Mouse (Mus musculus): Measurements from ENCODE around the gene Fgf22. TPM values are rescaled to one million over a fixed set of nuclear protein-coding genes. Genes with fewer than 3 reads are reported as not detected.

Gene Fgf22
- total and polyA plus RNA-seq, 2 experiments from 2014 or later: 1.3 to 5.1 TPM

GRCm38 (mm10) chr10:79728323-79729249 is 26.3 kb upstream of the Fgf22 start:
- no peaks in the 10 kb centered on the region for H3K4me1 ChIP-seq (ENCODE audit: insufficient read depth, low read length)
- ATAC-seq: no peak
- no peak overlapping the region for H3K4me2 ChIP-seq (ENCODE audit: low read depth, low read length)
- DNase-seq (ENCODE audit: low spot score): no peak
- H3K9me3 ChIP-seq (ENCODE audit: low read length): no peaks in the 10 kb centered on the region
- H3K36me3 ChIP-seq (ENCODE audit: insufficient read depth, low read length): peaks cover 22% of the 10 kb centered on the region
- no peak overlapping the region for H3K4me3 ChIP-seq (ENCODE audit: low read length)
- no peak overlapping the region for H3K27ac ChIP-seq
- H3K9ac ChIP-seq (replicated peaks; ENCODE audit: low read length): no peak overlapping the region
- WGBS: 56% methylated on average over 28 of the region's 28 CpGs
- TF ChIP-seq CTCF (IDR thresholded peaks at IDR 0.05; ENCODE audit: low read depth): no peak
- no peaks in the 10 kb centered on the region for H3K27me3 ChIP-seq (ENCODE audit: insufficient read depth, low read length)

DNA sequence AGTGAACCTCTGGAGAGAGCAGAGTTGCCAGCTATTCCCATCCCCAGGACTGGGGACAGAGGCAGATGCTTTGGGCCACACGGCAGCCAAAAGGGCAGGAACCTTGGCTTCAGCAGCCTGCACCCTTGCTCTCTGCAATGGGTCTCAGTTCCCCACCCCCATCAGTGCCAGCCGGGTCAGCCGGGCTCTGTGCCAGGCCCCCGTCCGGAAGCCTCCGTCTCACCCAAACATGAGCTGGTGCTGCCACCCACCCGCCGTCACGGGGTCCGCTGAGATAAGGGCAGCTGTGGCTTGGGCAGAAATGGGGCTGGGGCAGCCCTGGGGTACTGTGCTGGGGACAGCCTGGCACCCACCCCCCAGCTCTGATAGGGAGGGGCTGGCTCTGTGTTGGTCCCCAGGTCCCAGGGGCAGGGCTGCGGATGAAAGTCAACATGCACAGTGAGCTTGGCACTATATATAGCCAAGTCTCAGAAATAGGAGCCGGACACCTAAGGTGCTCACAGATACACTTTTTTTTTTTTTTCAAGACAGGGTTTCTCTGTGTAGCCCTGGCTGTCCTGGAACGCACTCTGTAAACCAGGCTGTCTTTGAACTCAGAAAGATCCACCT is 25.4 kb upstream of the Fgf22 start:
- H3K27ac ChIP-seq: no peak overlapping the region
- H3K4me3 ChIP-seq (ENCODE audit: low read length): no peak overlapping the region
- ATAC-seq (no peak; the same call in 1 of the 2 replicates), DNase-seq (ENCODE audit: low spot score) (no peak)
- H3K27me3 ChIP-seq (ENCODE audit: insufficient read depth, low read length): no peaks in the 10 kb centered on the region
- no peak overlapping the region for H3K9ac ChIP-seq (replicated peaks; ENCODE audit: low read length)
- 57% methylated on average over 13 of the region's 13 CpGs for WGBS
- peaks cover 30% of the 10 kb centered on the region for H3K36me3 ChIP-seq (ENCODE audit: insufficient read depth, low read length)
- no peak for TF ChIP-seq CTCF (IDR thresholded peaks at IDR 0.05; ENCODE audit: low read depth)
- no peaks in the 10 kb centered on the region for H3K9me3 ChIP-seq (ENCODE audit: low read length)
- H3K4me1 ChIP-seq (ENCODE audit: insufficient read depth, low read length): no peaks in the 10 kb centered on the region
- no peak overlapping the region for H3K4me2 ChIP-seq (ENCODE audit: low read depth, low read length)

DNA sequence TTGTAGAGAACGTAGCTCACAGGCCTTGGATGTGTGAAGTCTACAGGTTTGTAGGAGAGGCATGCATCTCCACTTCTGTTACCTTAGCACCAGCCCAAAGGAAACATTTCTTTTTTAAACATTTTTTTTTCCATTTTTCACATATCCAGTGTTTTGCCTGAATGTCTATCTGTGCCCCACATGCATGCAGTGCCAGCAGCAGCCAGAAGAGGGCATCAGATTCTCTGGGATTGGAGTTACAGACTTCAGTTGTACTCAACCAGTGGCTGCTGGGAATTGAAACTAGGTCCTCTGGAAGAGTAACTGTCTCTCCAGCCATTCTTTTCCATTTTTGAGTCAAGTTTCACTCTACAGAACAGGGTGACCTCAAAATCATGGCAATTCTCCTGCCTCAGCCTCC is 22.4 kb upstream of the Fgf22 start:
- Histone ChIP-seq H3K4me3 (ENCODE audit: low read length) (no peak overlapping the region), H3K9me3 (ENCODE audit: low read length) (no peaks in the 10 kb centered on the region), H3K27me3 (ENCODE audit: insufficient read depth, low read length) (no peaks in the 10 kb centered on the region), H3K4me2 (ENCODE audit: low read depth, low read length) (no peak overlapping the region), H3K9ac (replicated peaks; ENCODE audit: low read length) (no peak overlapping the region), H3K4me1 (ENCODE audit: insufficient read depth, low read length) (no peaks in the 10 kb centered on the region), H3K36me3 (ENCODE audit: insufficient read depth, low read length) (peaks cover 52% of the 10 kb centered on the region), H3K27ac (no peak overlapping the region)
- peak; percentile 62 for TF ChIP-seq CTCF (IDR thresholded peaks at IDR 0.05; ENCODE audit: low read depth)
- 96% methylated on average over 1 of the region's 1 CpGs for WGBS
- no peak for DNase-seq (ENCODE audit: low spot score)
- no peak for ATAC-seq

DNA sequence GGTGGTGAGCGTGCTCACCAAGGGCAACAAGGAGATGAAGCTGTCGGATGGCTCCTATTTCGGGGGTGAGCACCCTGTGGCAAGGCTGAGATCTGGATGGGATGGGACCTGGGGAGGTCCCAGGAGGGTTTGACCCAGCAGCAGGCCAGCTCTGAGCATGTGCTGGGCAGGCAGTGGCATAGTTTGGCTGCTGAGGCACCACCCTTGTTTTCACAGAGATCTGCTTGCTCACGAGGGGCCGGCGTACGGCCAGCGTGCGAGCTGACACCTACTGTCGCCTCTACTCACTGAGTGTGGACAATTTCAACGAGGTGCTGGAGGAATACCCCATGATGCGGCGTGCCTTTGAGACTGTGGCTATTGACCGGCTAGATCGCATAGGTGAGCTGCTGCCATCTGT is 21.0 kb upstream of the Fgf22 start:
- peaks cover 64% of the 10 kb centered on the region for H3K36me3 ChIP-seq (ENCODE audit: insufficient read depth, low read length)
- ATAC-seq: no peak

DNA sequence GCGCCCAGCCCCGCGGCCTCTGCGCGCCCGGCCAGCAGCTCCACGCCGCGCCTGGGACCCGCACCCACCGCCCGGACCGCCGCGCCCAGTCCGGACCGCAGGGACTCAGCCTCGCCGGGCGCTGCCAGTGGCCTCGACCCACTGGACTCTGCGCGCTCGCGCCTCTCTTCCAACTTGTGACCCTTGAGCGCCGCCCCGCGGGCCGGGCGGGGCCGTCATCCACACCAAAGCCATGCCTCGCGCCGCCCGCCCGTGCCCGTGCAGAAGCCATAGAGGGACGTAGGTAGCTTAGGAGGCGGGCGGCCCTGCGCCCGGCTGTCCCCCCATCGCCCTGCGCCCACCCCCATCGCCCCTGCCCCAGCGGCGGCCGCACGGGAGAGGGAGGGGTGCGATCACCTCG is 19.5 kb upstream of the Fgf22 start:
- ATAC-seq (no peak), DNase-seq (ENCODE audit: low spot score) (no peak)
- Histone ChIP-seq H3K9ac (replicated peaks; ENCODE audit: low read length) (no peak overlapping the region), H3K9me3 (ENCODE audit: low read length) (peaks cover 7% of the 10 kb centered on the region; the same call in 1 of the 2 replicates), H3K4me3 (ENCODE audit: low read length) (no peak overlapping the region), H3K36me3 (ENCODE audit: insufficient read depth, low read length) (peaks cover 80% of the 10 kb centered on the region), H3K4me2 (ENCODE audit: low read depth, low read length) (no peak overlapping the region), H3K27ac (no peak overlapping the region), H3K27me3 (ENCODE audit: insufficient read depth, low read length) (no peaks in the 10 kb centered on the region), H3K4me1 (ENCODE audit: insufficient read depth, low read length) (no peaks in the 10 kb centered on the region)
- no peak for TF ChIP-seq CTCF (IDR thresholded peaks at IDR 0.05; ENCODE audit: low read depth)
- 33% methylated on average over 32 of the region's 52 CpGs for WGBS

More for the DNA sequence above, 21.0 kb upstream of the Fgf22 start:
- Histone ChIP-seq H3K27ac (no peak overlapping the region), H3K4me3 (ENCODE audit: low read length) (no peak overlapping the region), H3K4me1 (ENCODE audit: insufficient read depth, low read length) (no peaks in the 10 kb centered on the region), H3K9ac (replicated peaks; ENCODE audit: low read length) (no peak overlapping the region), H3K4me2 (ENCODE audit: low read depth, low read length) (no peak overlapping the region), H3K27me3 (ENCODE audit: insufficient read depth, low read length) (no peaks in the 10 kb centered on the region), H3K9me3 (ENCODE audit: low read length) (no peaks in the 10 kb centered on the region)
- DNase-seq (ENCODE audit: low spot score): no peak
- no peak for TF ChIP-seq CTCF (IDR thresholded peaks at IDR 0.05; ENCODE audit: low read depth)
- 97% methylated on average over 15 of the region's 15 CpGs for WGBS

DNA sequence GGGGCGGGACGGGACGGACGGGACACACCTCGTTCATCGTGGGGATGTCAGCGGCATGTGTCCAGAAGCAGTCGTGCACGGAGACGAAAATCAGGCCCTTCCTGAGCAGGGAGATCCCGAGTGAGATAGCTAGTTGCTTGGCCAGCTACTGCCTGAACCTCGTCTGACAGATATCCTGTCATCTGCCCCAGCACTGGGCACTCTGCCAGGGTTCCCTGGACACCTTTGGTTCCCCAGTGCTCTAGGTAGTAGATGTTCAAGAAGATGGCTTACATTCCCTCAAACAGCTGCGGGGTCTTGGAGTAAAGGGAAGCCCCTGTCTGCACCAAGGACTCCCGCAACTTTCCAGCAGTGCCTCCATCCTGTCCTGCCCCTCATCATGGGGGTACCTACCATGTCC is 18.2 kb upstream of the Fgf22 start:
- H3K4me2 ChIP-seq (ENCODE audit: low read depth, low read length): no peak overlapping the region
- no peak for DNase-seq (ENCODE audit: low spot score)
- H3K9me3 ChIP-seq (ENCODE audit: low read length): peaks cover 7% of the 10 kb centered on the region; the same call in 1 of the 2 replicates
- H3K36me3 ChIP-seq (ENCODE audit: insufficient read depth, low read length): peaks cover 85% of the 10 kb centered on the region
- no peaks in the 10 kb centered on the region for H3K4me1 ChIP-seq (ENCODE audit: insufficient read depth, low read length)
- no peak overlapping the region for H3K27ac ChIP-seq
- WGBS: 92% methylated on average over 14 of the region's 14 CpGs
- no peak overlapping the region for H3K4me3 ChIP-seq (ENCODE audit: low read length)
- no peak overlapping the region for H3K9ac ChIP-seq (replicated peaks; ENCODE audit: low read length)
- ATAC-seq: no peak
- no peak for TF ChIP-seq CTCF (IDR thresholded peaks at IDR 0.05; ENCODE audit: low read depth)
- no peaks in the 10 kb centered on the region for H3K27me3 ChIP-seq (ENCODE audit: insufficient read depth, low read length)

Data from hindbrain, postnatal 0 days (tissue).